Mouse (Mus musculus): ENCODE data around the gene B3gnt2. TPM values are rescaled to one million over a fixed set of nuclear protein-coding genes. Genes with fewer than 3 reads are reported as not detected.

The B3gnt2 gene
- polyA plus RNA-seq, 1 experiment, result 7.1 TPM

DNA sequence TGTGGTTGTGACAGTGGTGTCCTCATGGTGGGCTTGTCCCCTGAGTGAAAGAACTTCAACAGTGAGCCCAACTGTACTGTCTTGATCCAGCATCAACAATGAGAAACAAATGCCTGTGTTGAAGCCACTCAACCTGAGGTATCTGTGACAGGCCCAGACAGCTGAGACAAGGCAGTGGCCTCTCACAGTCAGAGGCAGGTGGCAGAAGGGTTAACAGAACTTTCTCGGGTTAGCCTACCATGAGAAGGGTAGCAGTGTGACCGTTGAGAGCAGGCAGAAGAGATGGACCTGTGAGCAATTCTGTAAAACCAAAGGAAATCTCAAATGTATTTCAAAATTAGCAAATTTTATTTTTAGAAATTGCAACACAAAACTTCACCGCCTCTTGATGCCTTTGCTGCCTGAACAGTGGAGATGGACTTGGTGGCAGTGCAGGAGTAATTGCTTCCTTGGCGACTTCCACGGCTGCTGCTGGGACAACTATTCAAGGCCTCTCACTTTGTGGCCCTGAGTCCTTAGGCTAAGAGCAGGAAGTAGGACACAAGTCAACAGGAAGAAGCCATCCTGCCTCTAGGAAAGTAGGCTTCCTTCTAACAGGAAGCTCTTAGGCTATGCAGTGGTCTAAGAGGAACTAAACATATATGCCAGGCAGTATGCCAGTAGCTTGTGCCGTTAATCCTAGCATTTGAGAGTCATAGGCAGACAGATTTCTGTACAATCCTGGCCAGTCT is 80.8 kb downstream of the B3gnt2 start:
- Histone ChIP-seq H3K27ac (ENCODE audit: insufficient read depth, low read length) (no peak overlapping the region), H3K4me1 (ENCODE audit: control insufficient read depth, insufficient read depth, low read length) (no peaks in the 10 kb centered on the region), H3K27me3 (ENCODE audit: control insufficient read depth, insufficient read depth, low read length) (no peaks in the 10 kb centered on the region; the same call in 1 of the 2 replicates), H3K4me3 (replicated peaks; ENCODE audit: insufficient read depth, low read depth, low read length) (no peak overlapping the region)
- no peak for DNase-seq
- WGBS, result 81% methylated on average over 6 of the region's 6 CpGs
- TF ChIP-seq POLR2A (IDR thresholded peaks at IDR 0.05; ENCODE audit: borderline replicate concordance, insufficient read depth, low read length) (no peak), CTCF (IDR thresholded peaks at IDR 0.05; ENCODE audit: borderline replicate concordance, insufficient read depth, low read depth, low read length) (no peak)

DNA sequence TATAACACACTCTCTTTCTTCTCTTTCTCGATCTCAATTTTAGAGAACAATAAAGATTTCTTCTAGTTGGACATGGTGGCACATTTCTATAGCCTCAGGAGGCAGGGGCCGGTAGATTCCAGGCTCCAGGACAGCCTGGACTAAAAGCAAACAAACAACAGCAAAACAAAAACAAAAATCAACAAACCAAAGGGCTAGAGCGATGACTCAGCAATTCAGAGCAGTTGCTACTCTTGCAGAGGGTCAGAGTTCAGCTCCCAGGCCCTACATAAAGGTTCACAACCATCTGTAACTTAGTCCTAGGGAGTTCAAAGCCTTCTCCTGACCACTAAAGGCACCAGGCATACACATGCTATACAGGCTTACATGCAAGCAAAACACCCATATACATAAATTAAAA is 82.2 kb downstream of the B3gnt2 start:
- no peak for DNase-seq
- TF ChIP-seq CTCF (IDR thresholded peaks at IDR 0.05; ENCODE audit: borderline replicate concordance, insufficient read depth, low read depth, low read length), result no peak
- TF ChIP-seq POLR2A (IDR thresholded peaks at IDR 0.05; ENCODE audit: borderline replicate concordance, insufficient read depth, low read length), result no peak
- H3K4me1 ChIP-seq (ENCODE audit: control insufficient read depth, insufficient read depth, low read length), result no peaks in the 10 kb centered on the region
- 90% methylated on average over 3 of the region's 3 CpGs for WGBS
- no peaks in the 10 kb centered on the region for H3K27me3 ChIP-seq (ENCODE audit: control insufficient read depth, insufficient read depth, low read length)
- H3K27ac ChIP-seq (ENCODE audit: insufficient read depth, low read length), result no peak overlapping the region
- H3K4me3 ChIP-seq (replicated peaks; ENCODE audit: insufficient read depth, low read depth, low read length), result no peak overlapping the region

DNA sequence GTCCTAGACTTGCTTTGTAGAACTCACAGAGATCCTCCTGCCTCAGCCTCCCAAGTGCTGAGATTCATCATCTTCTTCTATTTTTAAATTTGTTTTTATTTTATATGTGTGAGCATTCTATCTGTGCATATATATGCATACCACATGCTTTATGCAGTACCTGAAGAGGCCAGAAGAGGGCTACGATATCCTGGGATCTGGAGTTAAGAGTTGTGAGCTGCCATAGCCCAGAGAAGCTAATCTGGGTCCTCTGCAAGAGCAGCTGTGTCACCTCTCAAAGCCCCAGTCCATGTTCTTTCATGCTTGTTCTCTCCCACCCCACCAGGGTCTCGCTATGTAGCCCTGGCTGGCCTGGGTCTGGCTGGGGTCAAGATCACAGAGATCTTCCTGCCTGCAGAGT is 83.2 kb downstream of the B3gnt2 start:
- 93% methylated on average over 2 of the region's 2 CpGs for WGBS
- no peak overlapping the region for H3K4me3 ChIP-seq (replicated peaks; ENCODE audit: insufficient read depth, low read depth, low read length)
- H3K4me1 ChIP-seq (ENCODE audit: control insufficient read depth, insufficient read depth, low read length), result no peaks in the 10 kb centered on the region
- no peaks in the 10 kb centered on the region for H3K27me3 ChIP-seq (ENCODE audit: control insufficient read depth, insufficient read depth, low read length)
- no peak overlapping the region for H3K27ac ChIP-seq (ENCODE audit: insufficient read depth, low read length)
- no peak for DNase-seq
- TF ChIP-seq POLR2A (IDR thresholded peaks at IDR 0.05; ENCODE audit: borderline replicate concordance, insufficient read depth, low read length) (no peak), CTCF (IDR thresholded peaks at IDR 0.05; ENCODE audit: borderline replicate concordance, insufficient read depth, low read depth, low read length) (no peak)

DNA sequence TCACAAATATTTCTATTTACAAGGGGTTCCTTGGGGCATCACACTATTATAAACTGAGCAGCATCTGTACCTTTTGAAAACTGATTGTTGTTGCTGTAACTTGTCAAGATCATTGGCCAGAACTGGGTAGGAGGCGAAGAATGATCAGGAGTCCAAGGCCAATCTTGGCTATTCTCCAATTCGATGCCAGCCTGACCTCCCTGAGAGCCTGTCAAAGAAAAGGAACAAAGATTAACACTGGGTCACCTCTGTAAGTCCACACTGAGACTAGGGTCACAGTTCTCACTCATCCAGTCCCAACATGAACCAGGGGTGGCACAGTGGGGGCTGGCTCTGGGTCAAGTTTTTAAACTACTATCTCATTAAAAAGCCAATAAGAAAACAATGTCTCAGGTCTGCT is 85.9 kb downstream of the B3gnt2 start:
- H3K4me1 ChIP-seq (ENCODE audit: control insufficient read depth, insufficient read depth, low read length), result no peaks in the 10 kb centered on the region
- TF ChIP-seq POLR2A (IDR thresholded peaks at IDR 0.05; ENCODE audit: borderline replicate concordance, insufficient read depth, low read length) (no peak), CTCF (IDR thresholded peaks at IDR 0.05; ENCODE audit: borderline replicate concordance, insufficient read depth, low read depth, low read length) (no peak)
- DNase-seq, result no peak
- no peaks in the 10 kb centered on the region for H3K27me3 ChIP-seq (ENCODE audit: control insufficient read depth, insufficient read depth, low read length)
- no peak overlapping the region for H3K4me3 ChIP-seq (replicated peaks; ENCODE audit: insufficient read depth, low read depth, low read length)
- 65% methylated on average over 2 of the region's 2 CpGs for WGBS
- no peak overlapping the region for H3K27ac ChIP-seq (ENCODE audit: insufficient read depth, low read length)

DNA sequence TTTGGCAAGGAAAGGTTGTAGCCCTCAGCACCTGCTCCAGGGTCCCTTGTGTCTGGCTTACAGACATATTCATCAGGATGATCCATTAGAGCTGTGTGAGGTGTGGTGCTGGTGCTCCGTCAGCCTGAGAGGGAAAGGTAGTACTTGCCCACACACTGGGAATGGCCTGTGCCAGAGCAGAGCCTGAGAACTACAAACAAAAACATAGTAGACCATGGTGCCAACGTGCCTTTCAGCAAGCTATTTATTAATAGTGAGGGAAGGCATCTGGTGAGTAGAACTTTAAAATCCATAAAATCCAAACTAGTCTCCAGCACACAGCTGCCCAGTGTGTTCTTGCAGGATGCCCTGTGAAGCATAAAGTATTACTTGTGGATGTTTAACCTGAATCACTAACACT is 94.5 kb downstream of the B3gnt2 start:
- no peak overlapping the region for H3K27ac ChIP-seq (ENCODE audit: insufficient read depth, low read length)
- H3K27me3 ChIP-seq (ENCODE audit: control insufficient read depth, insufficient read depth, low read length), result no peaks in the 10 kb centered on the region
- DNase-seq, result no peak
- H3K4me3 ChIP-seq (replicated peaks; ENCODE audit: insufficient read depth, low read depth, low read length), result no peak overlapping the region
- WGBS, result 66% methylated on average over 2 of the region's 2 CpGs
- TF ChIP-seq CTCF (IDR thresholded peaks at IDR 0.05; ENCODE audit: borderline replicate concordance, insufficient read depth, low read depth, low read length) (no peak), POLR2A (IDR thresholded peaks at IDR 0.05; ENCODE audit: borderline replicate concordance, insufficient read depth, low read length) (no peak)
- no peaks in the 10 kb centered on the region for H3K4me1 ChIP-seq (ENCODE audit: control insufficient read depth, insufficient read depth, low read length)

DNA sequence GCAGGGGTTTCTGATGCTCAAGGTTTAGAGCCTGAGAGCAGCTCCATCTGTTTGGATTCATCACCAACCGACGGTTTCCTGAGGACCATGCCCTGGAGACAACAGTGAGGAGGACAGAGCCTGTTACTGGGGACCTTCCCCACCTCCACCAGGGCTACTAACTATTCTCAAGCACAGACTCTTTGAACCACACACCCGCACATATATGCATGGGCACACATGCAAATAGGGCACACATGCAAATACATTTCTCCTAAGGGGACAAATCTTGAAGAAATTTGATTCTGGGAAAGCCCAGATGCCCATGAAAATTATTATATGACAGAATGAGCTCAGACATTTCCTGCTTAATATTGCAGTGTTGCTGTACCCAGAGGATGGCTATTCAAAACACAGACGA is 95.3 kb downstream of the B3gnt2 start:
- no peak for TF ChIP-seq CTCF (IDR thresholded peaks at IDR 0.05; ENCODE audit: borderline replicate concordance, insufficient read depth, low read depth, low read length)
- no peak for TF ChIP-seq POLR2A (IDR thresholded peaks at IDR 0.05; ENCODE audit: borderline replicate concordance, insufficient read depth, low read length)
- WGBS, result 82% methylated on average over 4 of the region's 4 CpGs
- Histone ChIP-seq H3K27ac (ENCODE audit: insufficient read depth, low read length) (no peak overlapping the region), H3K4me3 (replicated peaks; ENCODE audit: insufficient read depth, low read depth, low read length) (no peak overlapping the region), H3K4me1 (ENCODE audit: control insufficient read depth, insufficient read depth, low read length) (no peaks in the 10 kb centered on the region), H3K27me3 (ENCODE audit: control insufficient read depth, insufficient read depth, low read length) (no peaks in the 10 kb centered on the region)
- DNase-seq, result no peak

DNA sequence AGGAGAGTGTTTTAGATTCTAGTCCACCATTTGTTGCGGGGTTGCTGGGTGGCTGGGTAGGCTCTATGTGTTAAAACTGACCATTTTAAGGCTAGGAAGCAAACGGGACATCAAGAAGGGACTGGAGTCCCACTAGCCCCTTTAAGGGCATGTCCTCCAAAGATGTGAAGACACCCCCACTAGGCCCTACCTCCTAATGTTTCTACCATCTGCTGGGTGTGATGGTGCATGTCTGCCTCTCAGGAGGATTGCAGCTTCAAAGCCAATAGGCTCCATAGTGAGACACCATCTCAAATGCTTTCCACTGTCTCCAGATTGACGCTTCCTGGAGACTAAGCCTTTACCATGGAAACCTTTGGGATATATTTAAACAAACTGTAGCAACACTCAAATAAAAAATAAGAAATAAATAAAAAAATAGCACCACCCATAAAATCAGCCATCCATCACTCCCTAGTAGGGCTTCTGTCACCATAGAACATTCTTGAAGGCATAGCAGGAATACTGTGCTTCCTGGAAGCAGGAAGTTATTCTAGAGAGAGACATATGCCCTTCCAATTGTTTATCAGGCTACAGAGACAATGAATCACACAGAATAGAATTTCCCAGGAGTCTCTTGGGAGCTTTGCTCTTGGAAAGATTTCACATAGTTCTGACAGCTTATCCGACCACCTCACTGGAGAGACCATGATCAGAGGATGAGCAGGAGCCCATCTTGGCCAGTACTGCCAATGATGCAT is 97.0 kb downstream of the B3gnt2 start:
- no peak overlapping the region for H3K27ac ChIP-seq (ENCODE audit: insufficient read depth, low read length)
- DNase-seq, result no peak
- H3K27me3 ChIP-seq (ENCODE audit: control insufficient read depth, insufficient read depth, low read length), result no peaks in the 10 kb centered on the region
- H3K4me1 ChIP-seq (ENCODE audit: control insufficient read depth, insufficient read depth, low read length), result no peaks in the 10 kb centered on the region
- 85% methylated on average over 4 of the region's 4 CpGs for WGBS
- H3K4me3 ChIP-seq (replicated peaks; ENCODE audit: insufficient read depth, low read depth, low read length), result no peak overlapping the region
- TF ChIP-seq POLR2A (IDR thresholded peaks at IDR 0.05; ENCODE audit: borderline replicate concordance, insufficient read depth, low read length), result no peak
- no peak for TF ChIP-seq CTCF (IDR thresholded peaks at IDR 0.05; ENCODE audit: borderline replicate concordance, insufficient read depth, low read depth, low read length)

DNA sequence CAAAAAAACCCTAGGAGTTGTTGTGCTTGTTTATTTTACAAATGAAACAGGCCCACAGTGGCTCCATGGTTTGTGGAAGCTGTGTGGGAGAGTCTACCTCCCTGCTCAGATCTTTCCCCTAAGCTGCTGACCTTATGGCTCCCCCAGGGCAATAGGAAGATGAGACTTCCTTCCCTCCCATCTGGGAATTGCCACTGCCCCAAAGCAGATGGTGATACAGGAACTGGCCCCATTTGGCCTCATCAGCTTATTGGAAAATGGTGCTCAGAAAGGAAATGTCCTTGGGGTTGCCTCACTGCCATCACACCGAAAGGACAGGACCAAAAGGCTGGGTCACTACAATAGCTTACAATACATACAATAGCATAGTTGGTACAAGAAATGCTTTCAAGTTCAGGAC is 97.7 kb downstream of the B3gnt2 start:
- TF ChIP-seq CTCF (IDR thresholded peaks at IDR 0.05; ENCODE audit: borderline replicate concordance, insufficient read depth, low read depth, low read length) (no peak), POLR2A (IDR thresholded peaks at IDR 0.05; ENCODE audit: borderline replicate concordance, insufficient read depth, low read length) (no peak)
- Histone ChIP-seq H3K27ac (ENCODE audit: insufficient read depth, low read length) (no peak overlapping the region), H3K27me3 (ENCODE audit: control insufficient read depth, insufficient read depth, low read length) (no peaks in the 10 kb centered on the region), H3K4me3 (replicated peaks; ENCODE audit: insufficient read depth, low read depth, low read length) (no peak overlapping the region), H3K4me1 (ENCODE audit: control insufficient read depth, insufficient read depth, low read length) (no peaks in the 10 kb centered on the region)
- 64% methylated on average over 1 of the region's 1 CpGs for WGBS
- no peak for DNase-seq
